Mouse (Mus musculus): ENCODE data around the gene Olfr102. TPM values are rescaled to one million over a fixed set of nuclear protein-coding genes. Genes with fewer than 3 reads are reported as not detected.

The Olfr102 gene
- total RNA-seq (2012; rRNA removed): not detected in 2 replicates
- not detected for polyA plus RNA-seq (2012; ENCODE audit: insufficient read depth in 1 of 2, insufficient read length in 2 of 2, low read depth in 1 of 2, low replicate concordance in 2 of 2, missing spikeins in 1 of 2)

- H3K36me3 ChIP-seq (ENCODE audit: control insufficient read depth in 1 of 2, insufficient read depth in 2 of 2, low read length in 2 of 2): no peaks in the 10 kb centered on the region
- no peak within 1 kb of the TSS for H3K27ac ChIP-seq (ENCODE audit: control insufficient read depth, low read depth, low read length)
- no peaks in the 10 kb centered on the region for H3K4me1 ChIP-seq (ENCODE audit: control insufficient read depth in 1 of 2, insufficient read depth in 2 of 2, low read length in 2 of 2)
- no peaks in the 10 kb centered on the region for H3K27me3 ChIP-seq (ENCODE audit: control insufficient read depth in 1 of 2, insufficient read depth in 2 of 2, low read length in 2 of 2)
- H3K9me3 ChIP-seq (replicated peaks; ENCODE audit: insufficient read depth, low read length): no peaks in the 10 kb centered on the region
- H3K4me3 ChIP-seq (ENCODE audit: control insufficient read depth in 1 of 2, insufficient read depth in 1 of 2, low read depth in 2 of 2, low read length in 2 of 2): no peak within 1 kb of the TSS
- no peak for DNase-seq (ENCODE audit: low read depth, low spot score)
- H3K79me2 ChIP-seq (ENCODE audit: control insufficient read depth, insufficient read depth, low read length, poor library complexity): no peaks in the 10 kb centered on the region
- TF ChIP-seq USF2 (IDR thresholded peaks at IDR 0.05; ENCODE audit: borderline replicate concordance in 1 of 2, insufficient read depth in 1 of 2, low read depth in 1 of 2, low read length in 2 of 2) (no peak), CTCF (IDR thresholded peaks at IDR 0.05 in 2 of 3, conservative IDR thresholded peaks at IDR 0.05 in 1 of 3; ENCODE audit: control insufficient read depth in 1 of 3, insufficient read depth in 1 of 3, low read depth in 2 of 3, low read length in 3 of 3, poor library complexity in 1 of 3, severe bottlenecking in 1 of 3) (no peak), BHLHE40 (IDR thresholded peaks at IDR 0.05; ENCODE audit: borderline replicate concordance, low read depth, low read length) (no peak), POLR2A (IDR thresholded peaks at IDR 0.05; ENCODE audit: control insufficient read depth in 1 of 2, insufficient read depth in 1 of 2, low read depth in 1 of 2, low read length in 2 of 2, poor library complexity in 1 of 2) (no peak), MXI1 (IDR thresholded peaks at IDR 0.05; ENCODE audit: low read depth, low read length) (no peak), UBTF (IDR thresholded peaks at IDR 0.05; ENCODE audit: borderline replicate concordance, insufficient read depth, low read depth, low read length) (no peak), ZKSCAN1 (IDR thresholded peaks at IDR 0.05; ENCODE audit: low read depth, low read length) (no peak), MYB (IDR thresholded peaks at IDR 0.05; ENCODE audit: low read depth, low read length) (no peak), JUND (IDR thresholded peaks at IDR 0.05; ENCODE audit: low read depth, low read length) (no peak), MAFK (IDR thresholded peaks at IDR 0.05; ENCODE audit: borderline replicate concordance, low read depth, low read length) (no peak)
- no peak within 1 kb of the TSS for H3K9ac ChIP-seq (ENCODE audit: control insufficient read depth, low read depth, low read length, poor library complexity, severe bottlenecking)
Observed at GRCm38 (mm10) chr17:37316954-37317353, at the start of gene Olfr102. Olfr102 (minus strand) TSS chr17:37317054.

DNA sequence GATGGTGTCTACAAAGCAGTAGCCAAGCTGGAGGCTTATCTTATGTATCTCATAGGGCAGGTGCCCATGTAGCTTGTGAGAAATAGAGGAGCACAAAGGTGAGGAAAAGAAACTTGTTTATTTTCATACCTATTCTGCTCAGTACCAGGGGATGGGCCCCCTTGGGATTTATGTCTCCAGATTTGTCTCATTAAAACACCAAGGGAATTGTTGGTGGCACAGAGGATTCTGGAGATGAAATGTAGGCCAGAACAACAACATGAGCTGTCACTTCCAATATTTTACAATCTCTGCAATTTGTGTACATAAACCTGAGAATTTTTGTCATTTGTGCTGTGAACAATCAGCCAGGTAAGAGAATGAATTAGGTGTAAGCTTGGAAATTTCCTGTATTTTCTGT is 42.4 kb upstream of the Olfr102 start, which contains the start of gene Olfr104-ps:
Gene Olfr104-ps, plus strand, starts transcription at position 301 of the 400 bp plus-strand sequence.
- Histone ChIP-seq H3K9me3 (replicated peaks; ENCODE audit: insufficient read depth, low read length) (no peaks in the 10 kb centered on the region), H3K4me3 (ENCODE audit: control insufficient read depth in 1 of 2, insufficient read depth in 1 of 2, low read depth in 2 of 2, low read length in 2 of 2) (no peak within 1 kb of the TSS), H3K4me1 (ENCODE audit: control insufficient read depth in 1 of 2, insufficient read depth in 2 of 2, low read length in 2 of 2) (no peaks in the 10 kb centered on the region), H3K36me3 (ENCODE audit: control insufficient read depth in 1 of 2, insufficient read depth in 2 of 2, low read length in 2 of 2) (no peaks in the 10 kb centered on the region), H3K9ac (ENCODE audit: control insufficient read depth, low read depth, low read length, poor library complexity, severe bottlenecking) (no peak within 1 kb of the TSS), H3K27ac (ENCODE audit: control insufficient read depth, low read depth, low read length) (no peak within 1 kb of the TSS), H3K79me2 (ENCODE audit: control insufficient read depth, insufficient read depth, low read length, poor library complexity) (no peaks in the 10 kb centered on the region), H3K27me3 (ENCODE audit: control insufficient read depth in 1 of 2, insufficient read depth in 2 of 2, low read length in 2 of 2) (no peaks in the 10 kb centered on the region)
- no peak for DNase-seq (ENCODE audit: low read depth, low spot score)
- TF ChIP-seq MAX (IDR thresholded peaks at IDR 0.05; ENCODE audit: low read length): no peak
- TF ChIP-seq HCFC1 (IDR thresholded peaks at IDR 0.05; ENCODE audit: low read depth, low read length): no peak
- TF ChIP-seq BHLHE40 (IDR thresholded peaks at IDR 0.05; ENCODE audit: borderline replicate concordance, low read depth, low read length): no peak
- no peak for TF ChIP-seq CHD2 (IDR thresholded peaks at IDR 0.05; ENCODE audit: low read length)
- no peak for TF ChIP-seq NELFE (IDR thresholded peaks at IDR 0.05; ENCODE audit: low read depth, low read length)
- no peak for TF ChIP-seq TCF12 (IDR thresholded peaks at IDR 0.05; ENCODE audit: low read depth, low read length)
- no peak for TF ChIP-seq USF2 (IDR thresholded peaks at IDR 0.05; ENCODE audit: borderline replicate concordance in 1 of 2, insufficient read depth in 1 of 2, low read depth in 1 of 2, low read length in 2 of 2)

All from MEL (cell line).